Mouse (Mus musculus) heart, embryonic 10.5 days (tissue): Measurements from ENCODE around the gene 4933430I17Rik. TPM values are rescaled to one million over a fixed set of nuclear protein-coding genes. Genes with fewer than 3 reads are reported as not detected.
"Not testable (repeated sequence)": the region's sequence is repeated elsewhere in the genome, so short reads cannot be mapped to it uniquely, and the experiment has no call there.

Source experiments
- DNase-seq: peaks from one replicate; pipeline ENCODE4 v3.0.0-alpha.2; 2017; ENCODE audit warnings: low spot score
- H3K27ac ChIP-seq: fragments of 300-500 bp; sonication (generic); 2 replicates; pipeline ENCODE4 v1.5.1; 2016; ENCODE audit warnings: mild to moderate bottlenecking
- H3K27me3 ChIP-seq: fragments of 300-500 bp; sonication (generic); 2 replicates; pipeline ENCODE4 v1.6.1; 2016; ENCODE audit warnings: mild to moderate bottlenecking; ENCODE audit not compliant: poor library complexity, insufficient read depth, severe bottlenecking
- H3K36me3 ChIP-seq: fragments of 300-500 bp; sonication (generic); 2 replicates; pipeline ENCODE4 v1.6.1; 2016; ENCODE audit warnings: mild to moderate bottlenecking, moderate library complexity
- H3K4me1 ChIP-seq: fragments of 300-500 bp; sonication (generic); 2 replicates; pipeline ENCODE4 v1.6.1; 2016; ENCODE audit warnings: mild to moderate bottlenecking
- H3K4me3 ChIP-seq: fragments of 300-500 bp; sonication (generic); 2 replicates; pipeline ENCODE4 v1.5.1; 2016; ENCODE audit warnings: mild to moderate bottlenecking, moderate library complexity
- H3K9me3 ChIP-seq: fragments of 300-500 bp; sonication (generic); 2 replicates; pipeline ENCODE4 v1.6.1; 2016; ENCODE audit warnings: mild to moderate bottlenecking, moderate library complexity
- WGBS: fragments of 180-500 bp; shearing (Covaris S2); methylation state at CpG from one replicate; pipeline ENCODE4 v1.1.7; 2016; 5-methylcytosine and 5-hydroxymethylcytosine counted together
- polyA plus RNA-seq: library from polyadenylated mRNA; unstranded; fragments of >200 nt; fragmentation: Nextera tagmentation; extraction: Ambion mirVana; gene quantifications from 2 replicates; pipeline ENCODE4 v1.2.1, GENCODE M21; 2016

The 4933430I17Rik gene
- polyA plus RNA-seq, 1 experiment from 2014 or later: 0.49 TPM

GRCm38 (mm10) chr4:62567696-62568095 is 42.5 kb downstream of the 4933430I17Rik start:
- Histone ChIP-seq H3K4me1 (peaks cover 28% of the 10 kb centered on the region), H3K9me3 (no peaks in the 10 kb centered on the region), H3K27ac (0 out of 2 replicates have a peak overlapping the region, but pooled peaks have one; percentile 11), H3K36me3 (no peaks in the 10 kb centered on the region), H3K27me3 (peaks cover 87% of the 10 kb centered on the region), H3K4me3 (no peak overlapping the region)
- 86% methylated on average over 6 of the region's 6 CpGs for WGBS
- no peak for DNase-seq

- peaks cover 87% of the 10 kb centered on the region for H3K27me3 ChIP-seq
- WGBS: 88% methylated on average over 1 of the region's 1 CpGs
These were observed 43.2 kb downstream of the 4933430I17Rik start for GRCm38 (mm10) chr4:62568359-62568758.

GRCm38 (mm10) chr4:62569603-62570002 is 44.4 kb downstream of the 4933430I17Rik start:
- no peak for DNase-seq
- peaks cover 28% of the 10 kb centered on the region for H3K4me1 ChIP-seq
- no peak overlapping the region for H3K4me3 ChIP-seq
- WGBS: 70% methylated on average over 5 of the region's 5 CpGs
- peaks cover 75% of the 10 kb centered on the region for H3K27me3 ChIP-seq
- no peak overlapping the region for H3K27ac ChIP-seq
- no peaks in the 10 kb centered on the region for H3K9me3 ChIP-seq
- no peaks in the 10 kb centered on the region for H3K36me3 ChIP-seq

More at GRCm38 (mm10) chr4:62568359-62568758, 43.2 kb downstream of the 4933430I17Rik start:
- no peaks in the 10 kb centered on the region for H3K36me3 ChIP-seq
- H3K27ac ChIP-seq: no peak overlapping the region
- no peaks in the 10 kb centered on the region for H3K9me3 ChIP-seq
- no peak for DNase-seq
- peaks cover 28% of the 10 kb centered on the region for H3K4me1 ChIP-seq
- no peak overlapping the region for H3K4me3 ChIP-seq

GRCm38 (mm10) chr4:62570029-62570428 is 44.9 kb downstream of the 4933430I17Rik start:
- Histone ChIP-seq H3K4me1 (peaks cover 28% of the 10 kb centered on the region), H3K27ac (no peak overlapping the region), H3K27me3 (peaks cover 71% of the 10 kb centered on the region), H3K36me3 (no peaks in the 10 kb centered on the region), H3K4me3 (no peak overlapping the region), H3K9me3 (no peaks in the 10 kb centered on the region)
- 26% methylated on average over 5 of the region's 5 CpGs for WGBS
- no peak for DNase-seq

GRCm38 (mm10) chr4:62582365-62583264 is 57.4 kb downstream of the 4933430I17Rik start:
- Histone ChIP-seq H3K4me3 (peak overlapping the region; percentile 63), H3K36me3 (no peaks in the 10 kb centered on the region), H3K4me1 (peaks cover 16% of the 10 kb centered on the region), H3K27me3 (peaks cover 87% of the 10 kb centered on the region), H3K27ac (peak overlapping the region; percentile 74), H3K9me3 (no peaks in the 10 kb centered on the region)
- no peak for DNase-seq
- WGBS: 35% methylated on average over 18 of the region's 18 CpGs

GRCm38 (mm10) chr4:62583265-62584092 is 58.3 kb downstream of the 4933430I17Rik start:
- Histone ChIP-seq H3K4me3 (peak overlapping the region; percentile 63), H3K9me3 (no peaks in the 10 kb centered on the region), H3K36me3 (no peaks in the 10 kb centered on the region), H3K27me3 (peaks cover 96% of the 10 kb centered on the region), H3K4me1 (peaks cover 16% of the 10 kb centered on the region), H3K27ac (peak overlapping the region; percentile 74)
- 3% methylated on average over 42 of the region's 42 CpGs for WGBS
- DNase-seq: no peak

GRCm38 (mm10) chr4:62587067-62587466 is 61.9 kb downstream of the 4933430I17Rik start:
- H3K27me3 ChIP-seq: peaks cover 77% of the 10 kb centered on the region

GRCm38 (mm10) chr4:62590878-62591277 is 65.7 kb downstream of the 4933430I17Rik start:
- Histone ChIP-seq H3K4me3 (no peak overlapping the region), H3K27me3 (peaks cover 61% of the 10 kb centered on the region), H3K27ac (peak overlapping the region; percentile 70; the same call in 1 of the 2 replicates), H3K9me3 (no peaks in the 10 kb centered on the region), H3K4me1 (peaks cover 12% of the 10 kb centered on the region), H3K36me3 (no peaks in the 10 kb centered on the region)
- DNase-seq: no peak
- WGBS: 75% methylated on average over 1 of the region's 1 CpGs

More at GRCm38 (mm10) chr4:62587067-62587466, 61.9 kb downstream of the 4933430I17Rik start:
- Histone ChIP-seq H3K36me3 (no peaks in the 10 kb centered on the region), H3K27ac (no peak overlapping the region), H3K4me3 (no peak overlapping the region), H3K9me3 (no peaks in the 10 kb centered on the region), H3K4me1 (peaks cover 28% of the 10 kb centered on the region)
- WGBS: 76% methylated on average over 8 of the region's 8 CpGs
- DNase-seq: no peak

GRCm38 (mm10) chr4:62591326-62591725 is 66.2 kb downstream of the 4933430I17Rik start:
- Histone ChIP-seq H3K27ac (peak overlapping the region; percentile 70), H3K27me3 (peaks cover 61% of the 10 kb centered on the region), H3K4me1 (peaks cover 12% of the 10 kb centered on the region), H3K9me3 (no peaks in the 10 kb centered on the region), H3K36me3 (no peaks in the 10 kb centered on the region), H3K4me3 (peak overlapping the region; percentile 27; the same call in 1 of the 2 replicates)
- WGBS: 1% methylated on average over 11 of the region's 11 CpGs
- DNase-seq: peak; percentile 89

GRCm38 (mm10) chr4:62593546-62594240 is 68.5 kb downstream of the 4933430I17Rik start:
- not testable (repeated sequence) for H3K36me3 ChIP-seq, H3K4me3 ChIP-seq, H3K9me3 ChIP-seq, DNase-seq
- 86% methylated on average over 24 of the region's 24 CpGs for WGBS
- peaks cover 61% of the 10 kb centered on the region for H3K27me3 ChIP-seq
- H3K4me1 ChIP-seq: peaks cover 12% of the 10 kb centered on the region
- H3K27ac ChIP-seq: peak overlapping the region; percentile 47; the same call in 1 of the 2 replicates

GRCm38 (mm10) chr4:62594442-62594841 is 69.3 kb downstream of the 4933430I17Rik start:
- DNase-seq: no peak
- Histone ChIP-seq H3K27me3 (peaks cover 62% of the 10 kb centered on the region), H3K9me3 (no peaks in the 10 kb centered on the region), H3K4me3 (no peak overlapping the region), H3K36me3 (no peaks in the 10 kb centered on the region), H3K4me1 (peaks cover 12% of the 10 kb centered on the region), H3K27ac (no peak overlapping the region)
- WGBS: 90% methylated on average over 5 of the region's 5 CpGs

- 72% methylated on average over 5 of the region's 5 CpGs for WGBS
- Histone ChIP-seq H3K9me3 (no peaks in the 10 kb centered on the region), H3K4me1 (peaks cover 7% of the 10 kb centered on the region), H3K27me3 (peaks cover 73% of the 10 kb centered on the region), H3K27ac (no peak overlapping the region), H3K4me3 (no peak overlapping the region), H3K36me3 (no peaks in the 10 kb centered on the region)
- no peak for DNase-seq
These were observed 70.9 kb downstream of the 4933430I17Rik start for GRCm38 (mm10) chr4:62596051-62596450.
